Mouse (Mus musculus) spleen, postnatal 4 days (tissue): Measurements from ENCODE around the gene Coro1c.

Experiments used
- DNase-seq, 2 experiments: peaks; one replicate each; pipeline ENCODE4 v3.0.0; 2022; ENCODE audit warnings: low spot score in 2 of 2

The Coro1c gene

DNA sequence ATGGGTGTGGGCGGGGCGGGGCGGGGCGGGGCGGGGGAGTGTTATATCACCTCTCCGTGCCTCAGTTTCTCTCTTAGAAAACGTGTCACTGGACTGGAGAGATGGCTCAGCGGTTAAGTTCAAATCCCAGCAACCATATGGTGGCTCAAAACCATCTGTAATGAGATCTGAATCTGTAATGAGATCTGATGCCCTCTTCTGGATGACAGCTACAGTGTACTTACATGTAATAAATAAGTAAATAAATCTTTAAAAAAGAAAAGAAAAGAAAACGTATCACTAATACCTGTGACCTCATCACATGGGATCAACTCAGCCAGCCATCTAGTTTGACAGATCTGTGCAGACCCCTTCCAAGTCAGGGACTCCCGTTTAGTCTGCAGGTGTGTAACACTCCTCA lies 21.0 kb upstream of the Coro1c start:
- DNase-seq, result no peak

DNA sequence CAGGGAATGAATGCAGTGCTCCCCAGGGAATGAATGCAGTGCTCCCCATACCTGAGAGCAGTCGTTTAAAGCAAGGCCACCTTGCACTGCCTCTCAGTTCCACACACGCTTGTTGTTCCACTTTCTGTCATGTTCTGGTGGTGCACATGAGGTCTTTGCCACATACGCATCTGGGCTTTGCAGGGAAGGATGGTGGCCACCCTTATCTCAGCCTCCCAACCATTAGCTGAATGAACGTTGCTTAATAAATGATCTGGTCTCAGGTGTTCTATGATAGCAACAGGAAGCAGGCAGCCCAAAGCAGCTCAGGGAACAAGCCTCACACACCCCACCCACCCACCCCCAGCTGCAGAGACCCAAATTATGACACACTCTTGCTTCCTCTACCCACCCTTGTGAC lies 16.1 kb upstream of the Coro1c start:
- no peak for DNase-seq

DNA sequence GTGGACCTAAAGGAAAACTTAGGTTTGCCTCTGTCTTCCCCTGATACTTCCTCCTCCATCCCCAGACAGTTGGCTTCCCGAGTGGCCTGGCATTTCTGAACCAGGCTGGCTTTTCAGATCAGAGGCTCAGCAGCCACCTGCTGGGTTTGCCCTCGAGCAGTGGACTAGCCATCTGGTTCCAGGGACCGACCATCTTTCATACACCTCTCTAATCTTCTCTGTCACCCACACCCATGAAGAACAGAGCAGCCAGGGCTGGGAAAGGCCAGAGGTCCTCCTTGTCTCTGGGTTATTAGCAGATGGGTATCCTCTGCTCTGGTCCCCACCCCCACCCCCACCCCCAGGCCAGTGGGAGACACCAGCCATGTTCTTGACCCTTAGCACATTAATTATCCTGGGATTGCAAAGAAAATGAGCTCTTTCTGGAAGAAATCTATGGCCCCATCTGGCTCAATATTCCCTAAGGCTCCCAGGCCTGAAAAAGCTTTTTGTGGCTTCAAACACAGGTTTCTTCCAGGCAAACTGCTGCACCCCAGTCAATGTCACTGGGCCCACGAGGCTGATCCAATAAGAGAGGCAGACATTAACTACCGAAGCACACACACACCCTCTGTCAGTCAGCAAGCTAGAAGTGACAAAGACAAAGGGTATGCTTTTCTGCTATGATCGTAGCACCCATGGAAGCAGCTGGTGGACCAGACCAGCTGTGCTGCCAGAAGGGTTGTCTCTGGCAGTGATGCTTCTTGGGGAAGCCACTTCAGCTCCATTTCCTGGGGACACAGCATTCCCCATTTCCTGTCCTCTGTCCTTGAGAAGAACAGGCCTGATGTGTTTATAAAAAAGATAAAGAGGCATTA lies 13.0 kb upstream of the Coro1c start:
- no peak for DNase-seq

DNA sequence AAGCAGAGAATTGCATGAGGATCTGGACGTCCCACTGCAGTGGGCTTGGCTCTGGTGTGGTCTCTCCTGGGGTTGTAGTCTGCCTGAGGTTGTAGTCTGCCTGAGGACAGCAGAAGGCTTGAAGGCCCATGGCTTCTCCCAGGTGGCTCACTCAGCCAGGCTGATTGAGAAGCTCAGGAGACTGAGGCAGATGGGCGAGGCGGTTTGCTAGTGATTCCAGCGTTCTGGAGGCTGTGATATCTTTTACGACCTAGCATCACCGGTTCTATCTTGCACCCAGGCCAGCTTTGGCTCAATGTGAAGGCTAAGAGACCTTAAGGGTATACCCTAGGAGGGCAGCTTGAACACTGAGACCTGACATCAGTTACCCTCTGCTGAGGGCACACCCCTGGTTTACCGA lies 10.5 kb upstream of the Coro1c start:
- no peak for DNase-seq

DNA sequence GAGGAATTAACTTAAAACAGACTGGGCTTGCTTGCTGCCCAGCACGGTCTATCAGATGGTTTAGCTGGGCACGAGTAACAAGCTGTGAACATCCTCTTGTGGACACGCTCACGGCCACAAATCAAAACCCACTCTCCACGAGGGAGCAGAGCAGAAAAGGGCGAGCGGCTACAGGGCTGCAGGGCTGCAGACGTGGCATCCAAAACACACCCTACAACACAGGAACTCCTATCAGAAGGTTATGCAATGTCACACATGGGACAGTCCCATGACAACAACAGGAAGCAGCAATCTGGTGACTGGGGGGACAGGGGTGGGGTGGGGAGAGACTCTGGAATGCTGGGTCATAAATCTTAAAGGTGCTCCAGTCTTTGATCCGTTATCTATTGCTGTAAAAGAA lies 10.1 kb upstream of the Coro1c start:
- no peak for DNase-seq

DNA sequence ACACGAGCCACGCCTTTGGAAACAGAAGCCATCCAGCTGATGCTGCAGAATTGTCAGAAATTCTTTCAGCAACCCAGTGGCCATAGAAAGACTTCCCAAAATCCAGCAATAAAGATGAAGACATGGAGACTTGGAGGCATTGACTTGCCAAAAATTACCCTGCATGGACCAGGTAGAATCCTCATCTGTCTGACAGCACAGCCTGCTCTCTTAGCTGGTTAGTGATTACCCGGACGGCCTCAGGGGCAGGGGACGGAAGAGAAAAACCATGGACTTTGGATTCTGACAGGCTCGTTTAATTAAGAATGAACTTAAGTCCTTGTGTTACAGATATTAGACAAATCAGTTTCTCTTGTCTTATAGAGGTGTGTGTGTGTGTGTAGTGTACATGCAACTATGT lies 2.1 kb upstream of the Coro1c start:
- no peak for DNase-seq

DNA sequence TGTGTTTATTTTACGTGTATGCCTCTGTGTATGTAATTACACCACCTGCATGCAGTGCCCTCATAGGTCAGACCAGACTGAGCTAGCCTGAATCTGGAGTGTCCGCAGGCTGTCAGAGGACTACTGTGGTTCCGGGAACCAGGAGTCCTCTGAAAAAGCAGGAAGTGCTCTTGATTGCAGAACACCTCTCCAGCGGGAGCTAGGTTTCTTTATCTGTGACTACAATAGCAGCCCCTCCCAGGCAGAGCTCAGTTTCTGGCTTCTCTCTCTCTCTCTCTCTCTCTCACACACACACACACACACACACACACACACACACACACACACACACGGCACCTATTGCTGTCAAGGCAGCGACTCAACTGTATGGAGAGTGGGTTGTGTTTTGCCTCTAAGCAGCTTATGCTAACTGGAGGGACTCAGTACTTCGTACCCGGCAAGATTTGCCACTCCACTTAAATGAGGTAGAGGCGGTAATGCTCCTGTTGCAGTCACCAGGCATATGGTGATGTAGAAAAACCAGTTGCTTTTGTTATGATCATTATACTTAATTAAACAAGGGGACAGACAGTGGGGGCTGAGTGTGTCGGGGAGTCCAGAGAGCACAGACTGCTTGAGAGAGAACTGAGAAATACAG lies 1.6 kb upstream of the Coro1c start:
- no peak for DNase-seq

DNA sequence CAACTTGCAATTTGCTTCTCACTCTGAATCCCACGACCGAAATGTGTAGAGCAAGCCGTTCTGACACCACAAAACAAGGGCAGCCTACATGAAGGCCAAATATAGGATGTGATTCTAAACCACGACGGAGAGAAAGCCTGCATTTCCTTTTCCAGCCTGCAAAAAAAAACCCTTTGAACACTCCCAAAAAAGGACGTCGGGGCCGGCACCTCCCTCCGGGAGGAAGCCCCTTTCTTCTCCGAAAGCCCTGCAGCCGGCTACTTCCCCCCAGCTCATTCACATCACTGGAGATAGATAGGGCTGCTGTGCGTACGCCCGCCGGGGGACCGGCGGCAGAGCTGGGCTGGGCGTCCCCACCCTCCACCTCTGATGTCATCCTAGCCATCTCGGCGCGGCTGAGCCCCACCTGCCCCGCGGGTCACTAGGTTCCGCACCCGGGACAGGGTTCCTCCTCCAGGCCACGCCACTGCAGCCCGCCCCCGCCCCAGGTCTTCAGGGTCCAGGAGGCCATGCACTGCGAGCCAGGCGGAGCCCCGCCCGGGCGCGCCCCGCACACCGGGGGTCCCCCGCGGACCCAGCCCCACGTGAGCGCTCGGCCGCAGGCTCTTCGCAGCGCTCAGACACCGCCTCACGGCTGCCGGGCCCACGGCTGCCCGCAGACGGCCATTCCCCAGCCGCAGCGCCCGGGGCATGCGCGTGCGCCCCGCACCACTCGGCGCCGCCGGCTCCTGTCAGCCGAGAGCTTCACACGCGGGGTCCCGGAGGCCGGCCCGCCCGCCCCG lies 581 bp downstream of the Coro1c start:
- peak; percentile 78 to 87 for DNase-seq

DNA sequence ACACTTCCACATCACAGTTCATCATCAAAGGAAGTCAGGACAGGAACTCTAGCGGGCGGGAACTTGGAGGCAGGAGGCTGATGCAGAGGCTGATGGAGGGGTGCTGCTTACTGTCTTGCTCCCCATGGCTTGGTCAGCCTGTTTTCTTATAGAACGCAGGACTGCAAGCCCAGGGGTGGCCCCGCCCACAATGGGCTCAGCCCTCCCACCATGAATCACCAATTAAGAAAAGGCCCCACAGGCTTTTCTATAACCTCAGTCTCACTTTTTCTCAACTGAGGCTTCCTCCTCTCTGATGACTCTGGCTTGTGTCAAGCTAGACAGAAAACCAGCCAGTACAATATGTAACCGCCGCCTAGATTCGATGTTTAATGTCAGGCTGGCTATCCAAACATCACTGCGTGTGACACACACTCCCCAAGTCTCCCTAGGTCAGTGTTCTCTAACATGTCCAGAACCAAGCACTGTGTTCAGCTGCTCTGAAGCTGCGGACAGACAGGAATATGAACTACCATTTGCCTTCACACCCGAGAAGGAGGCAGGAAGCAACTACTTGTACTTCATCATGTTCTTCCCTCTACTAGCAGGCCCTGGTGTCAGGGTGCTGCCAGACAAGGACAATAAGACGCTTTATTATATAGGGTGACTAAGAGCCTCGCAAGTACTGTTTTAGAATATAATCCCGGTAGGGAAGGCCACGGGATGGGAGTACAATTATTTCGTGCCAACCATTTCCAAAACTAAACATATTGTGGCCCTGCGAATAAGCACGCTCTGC lies 1.4 kb downstream of the Coro1c start:
- peak in 1 of 2 experiments; percentile 56 for DNase-seq

DNA sequence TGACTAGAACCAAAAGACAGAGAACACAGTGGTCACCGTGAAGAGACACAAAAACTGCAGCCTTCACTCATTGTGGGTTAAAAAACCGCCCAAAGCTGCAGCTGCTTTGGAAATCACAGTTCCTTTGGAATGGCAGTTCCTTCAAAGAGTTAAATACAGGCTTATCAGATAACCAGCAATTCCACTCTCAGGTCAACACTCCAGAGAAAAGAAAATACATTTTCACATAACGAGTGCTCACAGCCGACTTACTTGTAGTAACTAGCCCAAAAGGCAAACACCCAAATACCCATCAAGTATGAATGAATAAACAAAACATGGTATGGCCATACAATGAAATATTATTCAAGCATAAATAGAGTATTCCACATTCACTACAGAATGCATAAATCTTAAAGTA lies 3.6 kb downstream of the Coro1c start:
- DNase-seq, result no peak

DNA sequence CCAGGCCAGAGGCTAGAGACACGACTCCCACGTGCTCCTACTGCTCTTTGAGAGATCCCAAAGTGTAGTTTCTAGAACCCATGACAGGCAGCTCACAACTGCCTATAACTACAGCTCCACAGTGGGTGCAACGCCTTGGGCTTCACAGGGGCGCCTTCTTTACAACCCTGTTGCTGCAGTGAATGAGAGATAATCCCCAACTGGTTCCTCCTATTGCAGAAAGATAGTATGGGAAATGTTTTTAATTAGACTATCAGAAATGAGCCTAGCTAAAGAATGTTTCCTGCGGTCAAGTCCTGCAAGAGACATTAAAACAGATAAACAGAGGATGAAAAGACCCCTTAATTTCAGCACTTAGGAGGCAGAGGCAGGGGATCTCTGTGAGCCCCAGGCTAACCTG lies 5.6 kb downstream of the Coro1c start:
- DNase-seq, result no peak

DNA sequence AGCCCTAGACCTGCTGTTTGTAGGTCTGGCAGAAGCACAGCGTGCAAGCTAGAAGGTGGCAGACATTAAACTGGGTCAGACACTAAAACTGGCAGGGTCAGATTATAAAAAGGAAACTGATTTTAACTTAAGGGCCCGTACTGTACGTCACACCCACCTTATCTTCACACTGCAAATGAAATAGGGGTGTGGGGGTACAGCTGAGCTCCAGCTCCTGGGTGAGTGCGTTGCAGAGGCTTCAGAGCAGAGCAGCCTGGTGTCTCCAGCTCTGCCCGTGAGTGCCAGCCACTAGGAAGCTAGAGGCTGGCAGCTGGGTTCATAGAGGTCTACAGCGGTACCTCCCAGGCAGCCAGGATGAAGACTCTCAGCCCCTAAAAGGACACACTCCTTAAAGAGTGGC lies 6.5 kb downstream of the Coro1c start:
- no peak for DNase-seq

DNA sequence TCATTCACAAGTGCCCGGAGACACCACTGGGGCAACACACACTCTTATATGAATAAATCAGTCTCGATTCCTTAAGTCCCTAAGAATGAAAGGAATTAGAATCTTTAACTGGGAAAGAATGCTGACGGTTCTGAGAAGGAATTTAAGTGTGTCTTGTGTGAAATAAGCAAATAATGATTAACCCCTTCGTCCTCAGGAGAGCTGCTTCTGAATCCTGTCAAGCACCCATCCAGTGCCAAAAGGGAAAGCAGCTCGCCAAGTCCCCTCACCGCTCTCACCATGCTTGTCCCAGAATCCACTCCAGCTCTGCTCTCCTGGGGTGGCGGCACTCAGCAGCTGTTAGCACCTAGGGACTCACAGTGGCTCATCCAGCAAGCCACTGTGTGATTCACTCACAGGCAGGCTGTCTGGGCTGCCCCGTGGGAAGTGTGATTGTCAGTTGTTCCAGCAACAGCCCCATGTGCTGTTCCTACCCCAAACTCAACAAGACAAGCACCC lies 7.4 kb downstream of the Coro1c start:
- no peak for DNase-seq

DNA sequence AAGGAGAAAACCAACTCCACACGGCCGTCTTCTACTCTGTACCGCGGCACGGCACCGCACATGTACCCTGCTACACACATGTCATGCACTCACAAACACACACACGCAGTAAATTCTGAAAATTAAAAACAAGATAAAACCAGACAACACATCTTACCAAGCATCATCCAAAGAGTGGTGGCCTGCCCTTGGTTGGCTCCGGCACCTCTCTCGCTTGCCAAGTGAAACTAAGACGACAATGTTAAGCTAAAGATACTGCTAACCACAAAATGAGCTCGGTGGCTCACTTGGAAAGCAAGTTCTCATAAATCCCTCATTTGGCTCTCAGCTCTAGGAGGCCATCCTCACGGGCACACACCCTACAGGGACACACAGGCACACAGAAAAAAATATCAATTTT lies 9.0 kb downstream of the Coro1c start:
- no peak for DNase-seq

DNA sequence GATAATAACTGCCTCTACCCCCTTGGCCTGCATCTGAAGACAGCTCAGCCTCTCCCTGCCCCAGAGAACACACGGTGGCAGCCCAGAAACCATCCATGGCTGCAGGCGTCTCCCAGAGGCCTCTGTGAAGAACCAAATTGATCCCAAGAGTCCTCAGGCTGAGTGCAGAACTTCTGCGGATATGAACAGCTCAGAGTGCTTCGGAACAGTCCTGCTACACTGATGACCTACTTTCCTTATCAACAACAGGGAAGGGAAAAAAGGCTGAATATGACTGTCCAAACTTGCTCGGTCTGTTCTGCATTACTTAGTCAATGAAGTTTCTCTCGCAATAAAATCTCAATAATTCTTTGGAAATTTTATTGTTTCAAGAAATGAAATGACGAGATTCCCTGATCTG lies 16.6 kb downstream of the Coro1c start:
- DNase-seq, result no peak

DNA sequence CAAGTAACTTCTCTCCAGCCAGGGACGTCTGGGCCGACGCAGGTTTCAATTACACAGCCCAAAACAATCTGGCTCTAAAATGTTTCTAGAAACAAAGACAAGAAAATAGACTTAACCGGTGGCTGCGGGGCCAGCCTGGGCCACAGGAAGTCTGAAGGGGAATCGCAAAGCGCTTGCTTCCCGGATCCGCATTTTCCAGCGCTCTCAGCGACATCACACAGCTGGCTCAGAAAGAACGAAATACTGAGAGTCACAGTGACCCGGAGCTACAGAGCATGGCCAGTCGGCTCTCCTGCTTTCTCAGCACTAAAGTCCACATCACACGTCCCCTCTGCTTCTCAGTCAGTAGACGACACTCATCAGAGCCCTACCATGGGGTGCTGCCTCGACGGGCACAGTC lies 17.7 kb downstream of the Coro1c start:
- DNase-seq, result no peak

DNA sequence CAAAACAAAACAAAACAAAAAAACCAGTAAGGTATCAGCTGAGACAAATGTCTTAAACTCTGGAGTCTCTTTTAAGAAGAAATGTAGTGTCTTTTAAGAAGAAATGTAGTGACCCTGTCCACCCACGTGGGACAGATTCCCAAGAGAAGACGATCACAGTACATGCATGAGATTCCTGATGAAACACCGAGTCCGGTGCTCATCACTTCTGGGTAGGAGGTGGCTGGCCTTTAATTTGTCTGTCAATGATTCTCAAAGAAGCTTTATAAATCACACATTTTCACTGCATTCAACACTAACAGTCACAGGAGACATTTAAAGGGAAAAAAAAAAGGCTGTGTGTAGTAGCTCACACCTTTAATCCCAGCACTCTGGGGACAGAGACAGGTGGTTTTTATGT lies 18.6 kb downstream of the Coro1c start:
- no peak for DNase-seq

DNA sequence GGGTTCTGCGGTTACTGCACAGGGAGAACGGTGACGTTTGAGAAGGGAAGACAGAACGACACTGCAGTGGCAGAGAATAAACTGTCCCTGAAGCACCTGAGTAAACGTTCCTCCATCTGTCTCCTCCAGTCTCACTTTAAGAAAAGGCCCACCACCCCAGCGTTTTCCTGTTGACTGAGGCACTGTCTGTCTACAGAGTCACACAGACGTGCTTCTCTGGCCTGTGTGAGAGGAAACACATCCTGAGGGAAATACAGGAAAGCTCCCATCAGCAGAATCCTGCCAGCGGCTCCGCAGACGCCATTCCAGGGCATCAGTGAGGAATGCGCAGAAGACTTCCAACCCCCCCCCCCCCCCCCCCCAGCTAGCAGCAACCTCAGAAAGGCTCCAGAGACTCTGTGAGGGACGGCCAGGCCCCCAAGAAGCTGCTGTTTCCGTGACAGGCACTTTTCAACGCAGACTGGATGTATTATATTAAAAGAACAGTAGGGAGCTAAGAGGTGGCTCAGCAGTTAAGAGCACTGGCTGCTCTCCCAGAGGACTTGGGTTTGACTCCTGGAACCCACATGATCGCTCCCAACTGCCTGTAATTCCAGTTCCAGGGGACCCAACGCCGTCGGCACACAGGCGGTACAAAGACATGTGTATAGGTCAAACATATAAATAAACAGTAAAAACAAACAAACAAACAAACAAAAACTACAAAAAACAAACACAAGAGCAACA lies 19.2 kb downstream of the Coro1c start:
- DNase-seq, result no peak

DNA sequence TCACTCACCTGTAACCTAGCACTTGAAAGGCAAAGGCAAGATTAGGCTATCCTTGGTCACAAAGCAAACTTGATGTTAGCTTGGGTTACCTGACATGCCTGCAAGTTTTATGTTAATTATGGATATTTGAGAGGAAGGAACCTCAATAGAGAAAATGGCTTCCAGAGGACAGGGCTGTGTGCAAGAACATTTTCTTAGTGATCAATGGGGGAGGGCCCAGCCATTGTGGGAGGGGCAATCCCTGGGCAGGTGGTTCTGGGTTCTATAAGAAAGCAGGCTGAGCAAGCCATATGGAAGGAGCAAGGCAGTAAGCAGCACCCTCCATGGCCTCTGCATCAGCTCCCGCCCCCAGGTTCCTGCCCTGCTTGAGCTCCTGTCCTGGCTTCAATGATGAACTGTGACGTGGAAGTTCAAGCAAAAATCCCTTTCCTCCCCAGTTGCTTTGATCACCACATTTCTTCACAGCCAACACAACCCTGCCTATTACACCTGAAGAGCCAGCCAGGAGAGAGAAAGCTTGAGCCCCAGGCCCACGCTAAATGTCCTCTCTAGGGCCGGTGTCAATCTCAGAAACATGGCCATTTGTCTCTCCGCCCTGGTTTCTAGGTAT lies 20.3 kb downstream of the Coro1c start:
- no peak for DNase-seq

DNA sequence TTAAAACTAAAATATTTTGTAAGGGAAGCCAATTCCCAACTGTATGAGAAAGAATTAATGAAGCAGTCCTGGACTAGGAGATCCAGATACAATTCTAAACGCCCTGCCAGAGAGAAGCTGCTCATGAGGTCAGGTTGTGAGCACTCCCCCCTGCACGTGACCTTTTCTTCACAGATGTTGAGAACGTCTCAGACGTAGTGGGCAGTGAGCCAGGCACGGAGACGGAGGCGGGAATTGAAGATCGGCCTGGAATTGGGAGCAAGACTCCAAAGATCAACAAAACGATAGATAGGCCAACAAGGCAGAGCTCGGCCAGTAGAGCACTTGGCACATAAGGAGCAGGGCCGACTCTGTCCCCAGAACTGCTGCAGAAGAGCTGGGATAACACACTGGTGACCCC lies 21.4 kb downstream of the Coro1c start:
- no peak for DNase-seq

DNA sequence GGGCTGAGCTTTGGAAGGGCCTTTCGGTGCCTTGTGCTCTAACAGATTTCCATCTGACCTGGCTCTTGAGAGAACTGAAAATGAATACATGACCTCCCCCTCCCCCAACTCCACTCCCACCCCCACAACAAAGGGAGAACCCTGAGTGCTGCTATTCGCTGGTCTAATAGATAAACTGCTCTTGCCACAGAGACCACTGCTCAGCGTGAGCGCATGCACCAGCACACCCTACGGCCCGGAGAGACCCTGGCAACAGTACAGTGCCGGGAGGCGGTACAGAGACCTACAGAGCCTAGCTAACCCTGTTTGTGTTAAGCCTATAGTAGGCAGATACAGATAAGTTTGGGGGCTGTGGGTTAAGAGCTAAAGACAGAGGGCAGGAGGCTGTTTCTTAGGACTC lies 22.9 kb downstream of the Coro1c start:
- DNase-seq, result no peak
